Mouse (Mus musculus) layer of hippocampus, adult 18-20 months (tissue): ENCODE results near the gene Mrtfa. TPM values are rescaled to one million over a fixed set of nuclear protein-coding genes. Genes with fewer than 3 reads are reported as not detected.

Source experiments
- DNase-seq, 2 experiments: peaks; one replicate each; pipeline ENCODE4 v3.0.0; 2022; ENCODE audit warnings: low spot score in 2 of 2
- total RNA-seq, 2 experiments: library from RNA; stranded (reverse); gene quantifications; 2 replicates each; pipeline ENCODE4 v1.2.3; 2021

The Mrtfa gene
- total RNA-seq, 2 experiments from 2014 or later = 102 to 104 TPM

DNA sequence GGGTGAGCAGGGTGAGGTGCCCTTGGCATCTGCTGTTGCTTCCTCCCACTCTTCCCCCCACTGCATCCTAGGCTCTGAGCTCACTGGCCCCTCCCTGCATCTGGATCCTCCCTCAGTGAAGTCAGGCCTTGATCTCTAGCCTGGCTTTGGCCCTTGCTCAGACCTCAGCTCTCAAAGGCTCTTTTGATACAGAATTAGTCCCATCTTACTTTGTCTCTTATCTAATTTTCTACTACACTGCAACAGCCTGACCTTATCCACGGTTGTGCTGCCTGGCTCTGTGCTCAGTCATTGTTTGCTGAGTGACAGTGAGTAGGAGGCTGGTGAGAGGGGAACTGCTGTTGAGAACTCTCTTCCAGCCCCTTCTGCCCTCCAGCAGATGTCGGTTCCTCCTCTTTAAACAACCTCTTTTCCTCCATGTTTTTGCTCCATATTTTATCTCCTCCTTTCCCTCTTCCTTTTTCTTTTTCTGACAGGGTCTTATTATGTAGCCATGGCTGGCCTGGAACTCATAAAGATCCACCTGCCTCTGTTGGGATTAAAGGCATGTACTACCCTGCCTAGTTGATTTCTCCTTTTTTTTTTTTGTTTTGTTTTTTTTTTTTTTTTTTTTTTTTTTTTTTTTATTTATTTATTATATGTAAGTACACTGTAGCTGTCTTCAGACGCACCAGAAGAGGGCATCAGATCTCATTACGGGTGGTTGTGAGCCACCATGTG is 190.0 kb downstream of the Mrtfa start:
- DNase-seq = no peak

DNA sequence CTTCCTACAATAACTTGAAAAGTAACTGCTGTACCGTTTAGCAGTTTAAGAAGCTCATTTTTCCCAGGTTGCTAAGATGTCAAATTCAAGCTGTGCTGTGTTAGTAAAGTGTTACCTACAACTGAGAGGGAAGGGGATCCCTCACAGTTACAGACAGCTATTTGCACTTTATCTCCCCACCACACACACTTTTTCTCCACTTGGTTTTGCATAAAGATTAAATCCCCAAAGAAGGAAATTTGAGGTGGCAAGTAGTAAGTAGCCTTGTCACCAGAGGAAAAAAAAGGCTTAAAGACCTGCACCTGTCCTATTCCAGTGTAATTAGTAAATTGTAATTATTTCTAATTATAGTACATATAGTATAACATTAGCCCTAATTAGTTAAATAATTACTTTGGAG is 193.5 kb downstream of the Mrtfa start:
- DNase-seq = no peak

DNA sequence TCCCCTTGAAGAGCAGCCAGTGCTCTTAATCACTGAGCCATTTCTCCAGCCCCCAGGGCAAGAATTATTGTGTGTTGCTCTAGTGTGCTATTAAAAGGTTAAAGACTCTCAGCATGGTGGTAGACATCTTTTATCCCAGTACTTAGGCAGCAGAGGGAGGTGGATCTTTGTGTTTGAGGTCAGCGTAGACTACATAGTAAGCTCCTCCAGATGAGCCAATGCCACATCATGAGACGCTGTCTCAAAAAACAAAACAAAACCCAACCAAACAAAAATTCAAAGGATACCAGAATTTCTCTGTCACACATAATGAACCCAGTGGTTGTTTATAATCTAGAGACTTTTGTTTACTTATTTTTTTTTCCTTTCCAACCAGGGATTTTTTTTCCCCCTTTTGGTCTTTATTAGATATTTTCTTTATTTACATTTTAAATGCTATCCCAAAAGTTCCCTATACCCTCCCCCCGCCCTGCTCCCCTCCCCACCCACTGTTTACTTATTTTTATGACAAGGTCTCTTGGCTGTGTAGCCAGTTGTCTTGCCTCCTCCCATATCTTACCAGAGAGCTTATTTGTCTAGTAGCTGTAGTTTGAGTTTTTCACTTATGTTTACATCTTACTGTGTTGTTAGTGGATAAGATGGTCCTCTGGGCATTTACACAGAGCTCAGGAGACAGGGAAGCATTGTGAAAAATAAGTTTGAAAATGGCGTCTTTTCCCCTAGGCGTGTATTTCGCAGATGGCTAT is 194.3 kb downstream of the Mrtfa start:
- DNase-seq = no peak

DNA sequence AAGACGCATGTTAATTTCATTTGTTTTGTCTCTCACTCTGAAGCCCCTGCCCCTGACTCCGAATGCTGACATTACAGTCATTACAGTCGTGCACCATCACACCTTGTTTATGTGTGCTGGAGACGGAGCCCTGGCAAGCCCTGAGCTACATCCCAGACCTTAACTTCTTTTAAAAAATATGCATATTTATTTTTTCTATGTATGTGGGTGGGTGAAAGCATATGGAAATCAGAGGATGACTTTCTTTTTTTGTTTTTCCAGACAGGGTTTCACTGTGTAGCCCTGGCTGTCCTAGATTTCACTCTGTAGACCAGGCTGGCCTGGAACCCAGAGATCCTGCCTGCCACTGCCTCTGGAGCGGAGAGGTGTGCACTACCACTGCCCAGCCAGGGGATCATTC is 195.6 kb downstream of the Mrtfa start:
- no peak for DNase-seq

DNA sequence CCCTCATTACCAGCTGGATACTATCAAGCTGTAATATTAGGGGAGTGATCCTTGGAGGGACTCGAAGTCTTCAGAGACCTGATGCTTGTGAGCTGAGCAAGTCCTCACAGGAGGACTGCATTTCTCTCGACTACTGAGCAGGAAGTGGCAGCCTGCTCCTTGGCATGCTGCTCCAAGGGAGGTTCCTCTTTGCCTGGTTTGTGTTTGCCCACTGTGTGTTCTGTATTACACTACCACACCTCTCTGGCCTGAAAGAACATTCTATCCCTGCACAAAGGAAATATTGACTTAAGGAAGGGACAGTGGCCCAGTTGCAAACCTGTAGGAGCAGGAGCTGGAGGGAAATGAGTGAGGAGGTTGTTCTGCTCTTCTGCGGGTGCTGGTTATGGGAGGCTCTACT is 200.8 kb downstream of the Mrtfa start:
- no peak for DNase-seq

DNA sequence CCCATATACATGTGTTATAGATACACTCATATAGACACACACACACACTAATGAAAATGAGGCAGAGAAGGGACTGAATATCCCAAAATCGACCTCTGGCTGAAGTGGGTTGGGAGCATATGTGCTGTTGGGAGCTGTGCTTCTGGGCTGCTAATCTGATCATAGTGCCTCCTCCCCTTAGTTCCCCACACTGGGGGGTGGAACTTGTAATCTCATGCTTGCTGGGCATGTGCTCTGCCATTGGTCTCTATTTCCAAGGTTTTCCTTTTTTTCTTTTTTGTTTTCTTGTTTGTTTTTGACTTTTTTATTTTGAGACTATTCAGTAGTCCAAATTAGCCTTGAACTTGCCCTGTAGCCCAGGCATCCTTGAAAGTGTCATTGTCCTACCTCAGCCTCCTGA is 202.2 kb downstream of the Mrtfa start:
- no peak for DNase-seq

DNA sequence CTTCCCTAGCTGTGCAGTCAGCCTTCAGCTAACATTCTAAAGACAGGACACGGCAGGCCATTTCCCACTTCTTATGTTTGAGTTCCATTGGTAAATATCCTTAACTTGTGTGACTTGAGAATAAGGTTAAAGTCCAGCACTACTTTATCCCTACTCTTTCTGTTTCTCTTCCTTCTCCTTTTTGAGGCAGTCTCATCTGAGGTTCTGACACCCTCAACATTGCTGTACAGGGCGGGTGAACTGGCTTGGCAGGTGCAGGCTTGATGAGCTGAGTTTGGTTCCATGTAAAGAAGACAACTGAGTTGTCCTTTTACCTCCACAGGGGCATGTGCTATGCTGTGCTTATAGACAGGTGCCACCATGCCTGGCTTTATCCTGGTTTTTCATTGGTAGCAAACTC is 207.3 kb downstream of the Mrtfa start:
- no peak for DNase-seq

DNA sequence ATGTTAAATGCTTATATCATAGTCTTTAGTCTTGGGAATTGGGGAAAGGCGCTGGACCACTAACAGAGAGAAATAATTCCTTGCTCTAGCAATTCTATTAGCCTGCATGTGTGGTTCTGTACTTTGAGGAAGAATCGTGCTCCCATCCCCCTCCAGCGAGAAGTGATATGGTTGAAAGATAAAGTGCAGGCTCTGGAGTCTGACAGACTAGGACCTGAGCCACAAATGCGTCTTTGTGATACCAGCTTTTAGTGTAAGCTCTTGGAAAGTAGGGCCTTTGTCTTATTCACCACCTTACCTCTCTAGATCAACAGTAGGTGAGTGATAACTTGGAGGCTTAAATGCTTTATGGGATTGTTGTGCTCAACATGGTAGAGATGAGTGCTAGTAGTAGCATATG is 209.4 kb downstream of the Mrtfa start:
- no peak for DNase-seq

DNA sequence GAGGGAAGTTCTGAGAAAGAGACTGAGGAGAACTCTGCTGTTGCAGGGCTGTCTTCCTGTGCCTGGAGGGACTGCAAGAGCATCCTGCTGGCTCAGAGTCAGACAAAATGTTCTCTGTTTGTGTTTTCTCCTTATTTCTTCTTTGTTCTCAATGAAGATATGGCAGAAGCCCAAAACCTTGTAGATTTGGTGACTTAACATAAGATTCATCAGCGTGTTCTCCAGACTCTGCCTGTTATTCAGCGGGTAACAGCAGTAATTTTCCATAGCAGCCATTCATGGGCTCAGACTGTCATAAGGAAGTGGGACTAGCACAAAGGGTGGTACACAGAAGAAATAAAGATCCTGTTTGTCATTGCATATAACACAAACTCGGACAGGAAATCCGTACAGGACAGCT is 210.9 kb downstream of the Mrtfa start:
- peak; percentile 19 to 61 for DNase-seq

DNA sequence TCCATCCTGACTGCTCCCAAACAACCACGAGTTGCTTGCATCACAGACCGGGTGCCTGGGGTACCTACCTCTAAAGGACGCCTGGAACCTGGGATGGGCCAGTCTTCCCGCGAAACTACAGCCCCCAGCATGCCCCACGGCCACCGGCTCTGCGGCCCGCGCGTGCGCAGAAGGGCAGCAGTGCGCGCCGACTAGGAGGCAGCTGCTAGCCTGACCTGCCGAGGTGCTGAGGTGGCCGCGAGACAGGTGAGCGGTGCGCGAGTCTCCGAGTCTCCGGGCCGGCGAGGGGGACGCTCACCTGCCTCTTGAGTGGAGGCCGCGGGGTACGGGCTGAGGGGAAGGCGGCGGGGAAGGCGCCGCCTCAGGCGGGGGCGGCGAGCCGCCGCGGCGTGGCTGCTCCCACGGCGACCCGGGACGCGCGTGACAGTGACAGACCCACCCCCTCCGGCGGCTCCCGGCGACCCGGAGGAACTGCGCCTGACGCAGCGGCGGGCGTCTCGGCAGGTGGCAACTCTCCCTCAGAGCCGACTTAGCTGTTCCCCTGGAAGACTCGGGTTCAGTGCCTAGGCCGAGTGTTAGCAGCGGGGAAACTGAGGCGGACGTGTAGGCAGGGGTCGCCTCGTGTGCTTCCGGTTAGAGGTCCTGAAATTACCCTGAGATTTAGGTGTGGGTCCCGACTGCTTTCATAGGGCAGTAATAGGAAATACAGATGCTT is 212.8 kb downstream of the Mrtfa start, which contains the start of gene Sgsm3:
Sgsm3 (plus strand) TSS at position 146 of the 715 bp plus-strand sequence.
- DNase-seq = peak; percentile 84 to 86

DNA sequence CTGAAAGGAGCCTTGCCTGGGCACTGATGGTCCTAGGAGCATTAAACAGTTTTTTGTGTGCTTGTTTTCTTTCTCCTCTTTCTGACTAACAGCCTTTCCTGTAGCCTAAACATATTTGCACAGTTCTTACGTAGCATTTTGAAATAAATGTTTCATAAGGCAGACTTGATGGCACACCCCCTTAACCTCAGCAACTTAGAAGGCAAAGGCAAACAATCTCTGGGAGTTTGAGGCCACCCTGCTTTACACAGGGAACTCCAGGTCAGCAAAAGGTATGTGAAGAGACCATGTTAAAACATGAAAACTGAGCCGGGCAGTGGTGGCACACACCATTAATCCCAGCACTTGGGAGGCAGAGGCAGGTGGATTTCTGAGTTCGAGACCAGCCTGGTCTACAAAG is 214.9 kb downstream of the Mrtfa start:
- DNase-seq = no peak

DNA sequence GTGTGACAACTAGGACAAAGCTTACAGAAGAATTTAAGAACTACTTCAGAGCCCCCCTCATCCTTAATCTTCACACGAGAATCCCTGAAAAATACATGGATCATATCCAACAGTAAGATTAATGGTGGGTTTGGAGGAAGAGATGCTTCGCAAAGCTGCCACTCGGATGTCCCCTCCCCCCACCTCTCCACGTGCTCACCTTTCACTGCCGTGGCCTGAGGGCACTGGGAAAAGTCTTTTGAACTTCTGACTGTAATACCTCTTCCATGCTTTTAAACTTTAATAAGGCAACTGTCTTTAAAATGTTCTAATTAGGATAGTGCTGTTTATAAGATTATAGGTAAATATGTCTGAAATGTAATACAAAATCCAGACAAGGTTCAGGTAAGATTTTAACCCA is 216.2 kb downstream of the Mrtfa start:
- DNase-seq = no peak

DNA sequence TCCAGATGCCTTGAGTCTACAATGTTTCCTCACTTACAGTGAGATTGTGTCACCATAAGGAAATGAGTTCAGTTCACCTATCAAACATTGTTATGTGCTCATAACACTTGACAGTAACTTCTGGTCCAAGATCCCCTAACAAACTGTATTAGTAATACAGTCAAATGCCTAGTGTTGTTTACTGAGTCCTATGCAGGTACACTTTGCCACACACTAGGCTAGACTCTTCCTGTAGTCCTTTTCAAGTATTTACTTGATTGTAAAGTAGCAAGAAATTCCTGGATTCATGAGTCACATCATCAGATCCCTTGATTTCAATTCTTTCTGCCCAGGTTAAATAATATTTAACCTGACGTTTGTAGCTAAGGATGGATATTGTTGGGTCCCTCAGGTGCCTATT is 221.2 kb downstream of the Mrtfa start:
- no peak for DNase-seq

Other genes starting within 250 kb of the Mrtfa start
- gene Adsl, start 242.3 kb downstream of the Mrtfa start, total RNA-seq = 10 to 100 TPM; 25.8 to 28.0 TPM
- gene Sgsm3, start 213.0 kb downstream of the Mrtfa start, total RNA-seq = 10 to 100 TPM; 74.9 to 81.7 TPM
- gene Mchr1, start 44.7 kb upstream of the Mrtfa start, total RNA-seq = 10 to 100 TPM; 24.3 to 28.6 TPM
- gene Slc25a17, start 170.1 kb upstream of the Mrtfa start, total RNA-seq = 10 to 100 TPM; 37.9 to 43.3 TPM
- gene St13, start 209.3 kb upstream of the Mrtfa start, total RNA-seq = 100 to 1,000 TPM; 179 to 183 TPM
- 10 to 100 TPM; 14.3 to 16.6 TPM for gene Xpnpep3, start 209.4 kb upstream of the Mrtfa start, total RNA-seq
- not detected for gene Dnajb7, start 217.5 kb upstream of the Mrtfa start, total RNA-seq